ENCODE assay signal across 8 mouse cellular contexts in the genomic region with DNA sequence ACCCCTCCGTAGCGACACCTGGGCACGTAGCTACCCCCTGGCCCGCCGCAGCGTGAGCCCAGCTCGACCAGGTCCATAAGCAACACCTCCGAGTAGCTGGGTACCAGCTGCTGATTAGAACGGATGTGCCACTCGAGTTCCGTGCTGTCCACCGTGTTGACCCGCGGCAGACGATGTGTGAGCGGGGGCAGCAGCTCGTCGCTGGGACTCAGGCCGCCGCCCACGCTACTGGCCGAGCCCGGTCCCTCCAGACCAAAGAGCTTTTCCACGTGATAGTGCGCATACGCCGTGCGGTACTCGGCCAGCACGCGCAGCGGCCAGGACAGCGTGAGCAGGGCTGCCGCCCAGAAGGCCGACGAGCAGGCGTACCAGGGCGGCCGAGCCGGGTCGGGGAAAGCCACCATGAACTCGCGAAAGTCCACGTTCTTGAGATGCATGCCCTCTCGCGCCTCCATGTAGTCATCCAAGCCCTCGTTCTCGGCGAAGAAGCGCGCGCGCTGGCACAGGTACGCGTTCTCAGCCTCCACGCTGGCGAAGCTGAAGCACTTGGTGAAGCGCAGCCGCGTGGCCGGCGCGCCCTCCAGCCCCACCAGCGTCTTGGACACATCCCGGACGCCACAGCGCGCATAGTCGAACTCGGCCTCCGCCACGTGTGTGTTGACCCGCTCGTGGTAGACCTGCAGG. TPM values are rescaled to one million over a fixed set of nuclear protein-coding genes. Genes with fewer than 3 reads are reported as not detected.
DNase-seq lines count a peak whose midpoint lies in the region; ATAC-seq and TF ChIP-seq lines count a peak whose summit lies in the region.

No protein-coding gene starts in this region.

- 8% methylated on average over 74 of the region's 74 CpGs for WGBS in forebrain, embryonic 13.5 days
- 4% methylated on average over 74 of the region's 74 CpGs for WGBS in liver, embryonic 15.5 days (ENCODE audit: insufficient replicate concordance)

- peak; percentile 51 for DNase-seq in cerebellum, adult 11 months
- DNase-seq in cerebellum, postnatal 4 days (ENCODE audit: low spot score in 2 of 2): no peak
- DNase-seq in B cell, adult 2 months: no peak
- no peak for DNase-seq in frontal cortex, postnatal 14 days (ENCODE audit: low spot score in 2 of 2)
- DNase-seq in yolk sac, embryonic 10.5 days (ENCODE audit: low spot score): no peak

- H3K27ac ChIP-seq in ES-Bruce4 (ENCODE audit: insufficient read depth, low read length): no peak overlapping the region
- no peak overlapping the region for H3K27ac ChIP-seq in forebrain, embryonic 13.5 days
- H3K27ac ChIP-seq in liver, embryonic 15.5 days (replicated peaks): no peak overlapping the region

- no peaks in the 10 kb centered on the region for H3K9me3 ChIP-seq in ES-Bruce4 (replicated peaks; ENCODE audit: control insufficient read depth, insufficient read depth, low read length, poor library complexity, severe bottlenecking)
- no peaks in the 10 kb centered on the region for H3K9me3 ChIP-seq in forebrain, embryonic 13.5 days (replicated peaks)
- no peaks in the 10 kb centered on the region for H3K9me3 ChIP-seq in liver, embryonic 15.5 days (replicated peaks)

- peak overlapping the region; percentile 39 for H3K4me2 ChIP-seq in forebrain, embryonic 13.5 days
- H3K4me2 ChIP-seq in liver, embryonic 15.5 days: peak overlapping the region; percentile 5; the same call in 1 of the 2 replicates

- no peaks in the 10 kb centered on the region for H3K27me3 ChIP-seq in ES-Bruce4 (ENCODE audit: control insufficient read depth, insufficient read depth, low read length, poor library complexity, severe bottlenecking)
- peaks cover 64% of the 10 kb centered on the region for H3K27me3 ChIP-seq in forebrain, embryonic 13.5 days
- H3K27me3 ChIP-seq in liver, embryonic 15.5 days: peaks cover 100% of the 10 kb centered on the region

- no peak for TF ChIP-seq EP300 in ES-Bruce4 (IDR thresholded peaks at IDR 0.05; ENCODE audit: insufficient read depth, low read depth, low read length)

- peak overlapping the region; percentile 36 for H3K4me3 ChIP-seq in ES-Bruce4 (ENCODE audit: low read depth, low read length)
- H3K4me3 ChIP-seq in forebrain, embryonic 13.5 days: peak overlapping the region; percentile 18
- no peak overlapping the region for H3K4me3 ChIP-seq in liver, embryonic 15.5 days (replicated peaks)

- no peaks in the 10 kb centered on the region for H3K36me3 ChIP-seq in ES-Bruce4 (ENCODE audit: control insufficient read depth, insufficient read depth, low read length, poor library complexity, severe bottlenecking)
- H3K36me3 ChIP-seq in forebrain, embryonic 13.5 days (ENCODE audit: poor library complexity, severe bottlenecking): peaks cover 27% of the 10 kb centered on the region
- H3K36me3 ChIP-seq in liver, embryonic 15.5 days (replicated peaks): no peaks in the 10 kb centered on the region

- ATAC-seq in forebrain, embryonic 13.5 days: no peak
- no peak for ATAC-seq in liver, embryonic 15.5 days (ENCODE audit: insufficient read depth)

- TF ChIP-seq CTCF in ES-Bruce4 (IDR thresholded peaks at IDR 0.05; ENCODE audit: low read depth, low read length): no peak

- TF ChIP-seq POLR2A in ES-Bruce4 (IDR thresholded peaks at IDR 0.05; ENCODE audit: insufficient read depth, low read length): no peak

- H3K4me1 ChIP-seq in ES-Bruce4 (ENCODE audit: control insufficient read depth, insufficient read depth, low read length): peaks cover 3% of the 10 kb centered on the region
- peaks cover 59% of the 10 kb centered on the region for H3K4me1 ChIP-seq in forebrain, embryonic 13.5 days
- peaks cover 9% of the 10 kb centered on the region for H3K4me1 ChIP-seq in liver, embryonic 15.5 days (replicated peaks)

- peak overlapping the region; percentile 18 for H3K9ac ChIP-seq in ES-Bruce4 (ENCODE audit: low read depth, poor library complexity, severe bottlenecking)
- H3K9ac ChIP-seq in forebrain, embryonic 13.5 days: peak overlapping the region; percentile 34
- no peak overlapping the region for H3K9ac ChIP-seq in liver, embryonic 15.5 days

RNA-seq across cellular contexts. Expression of gene Tmem151b, which starts 4.1 kb away (rescaled TPM):
- polyA plus RNA-seq in ES-Bruce4 (2011; ENCODE audit: insufficient read depth, insufficient read length, low read depth, missing spikeins): 1.5 and 1.8 TPM in 2 replicates
- 23.1 and 26.2 TPM in 2 replicates for polyA plus RNA-seq in forebrain, embryonic 13.5 days (2015; fragmentation: Nextera tagmentation; extraction: Ambion mirVana)
- 0.07 and 0.10 TPM in 2 replicates for polyA plus RNA-seq in liver, embryonic 15.5 days (2015; fragmentation: Nextera tagmentation; extraction: Ambion mirVana)

RNA-seq across cellular contexts. Expression of gene Nfkbie, which starts 10.1 kb away (rescaled TPM):
- polyA plus RNA-seq in ES-Bruce4 (2011; ENCODE audit: insufficient read depth, insufficient read length, low read depth, missing spikeins): 2.7 and 3.0 TPM in 2 replicates
- polyA plus RNA-seq in forebrain, embryonic 13.5 days (2015; fragmentation: Nextera tagmentation; extraction: Ambion mirVana): 5.1 TPM in 2 replicates
- 1.2 and 1.6 TPM in 2 replicates for polyA plus RNA-seq in liver, embryonic 15.5 days (2015; fragmentation: Nextera tagmentation; extraction: Ambion mirVana)

RNA-seq across cellular contexts. Expression of gene Slc35b2, which starts 18.3 kb away (rescaled TPM):
- 28.2 and 31.7 TPM in 2 replicates for polyA plus RNA-seq in ES-Bruce4 (2011; ENCODE audit: insufficient read depth, insufficient read length, low read depth, missing spikeins)
- 89.1 and 107 TPM in 2 replicates for polyA plus RNA-seq in forebrain, embryonic 13.5 days (2015; fragmentation: Nextera tagmentation; extraction: Ambion mirVana)
- 52.1 and 59.8 TPM in 2 replicates for polyA plus RNA-seq in liver, embryonic 15.5 days (2015; fragmentation: Nextera tagmentation; extraction: Ambion mirVana)

RNA-seq across cellular contexts. Expression of gene Tcte1, which starts 22.2 kb away (rescaled TPM):
- not detected in 2 replicates for polyA plus RNA-seq in ES-Bruce4 (2011; ENCODE audit: insufficient read depth, insufficient read length, low read depth, missing spikeins)
- 2.1 and 3.1 TPM in 2 replicates for polyA plus RNA-seq in forebrain, embryonic 13.5 days (2015; fragmentation: Nextera tagmentation; extraction: Ambion mirVana)
- polyA plus RNA-seq in liver, embryonic 15.5 days (2015; fragmentation: Nextera tagmentation; extraction: Ambion mirVana): 0.05 TPM in 1 of 2 replicates, not detected in the other

RNA-seq across cellular contexts. Expression of gene Hsp90ab1, which starts 27.7 kb away (rescaled TPM):
- polyA plus RNA-seq in ES-Bruce4 (2011; ENCODE audit: insufficient read depth, insufficient read length, low read depth, missing spikeins): 3,626 and 3,708 TPM in 2 replicates
- 1,763 and 1,849 TPM in 2 replicates for polyA plus RNA-seq in forebrain, embryonic 13.5 days (2015; fragmentation: Nextera tagmentation; extraction: Ambion mirVana)
- polyA plus RNA-seq in liver, embryonic 15.5 days (2015; fragmentation: Nextera tagmentation; extraction: Ambion mirVana): 577 and 585 TPM in 2 replicates
